Comparison of ENCODE assay signal across 16 mouse cellular contexts in genomic region chr3:49992891-49993290, GRCm38 (mm10).
DNase-seq lines count a peak whose midpoint lies in the region; ATAC-seq and TF ChIP-seq lines count a peak whose summit lies in the region.
"Had no signal": no experiment of that assay in that cellular context is flagged by ENCODE, and none has a peak within 500 bp of the region (broad histone marks: within the 10 kb centered on the region; RNA-seq: fewer than 3 reads in every experiment).

No protein-coding gene starts in this region.

- WGBS in heart, embryonic 11.5 days (ENCODE audit: insufficient replicate concordance): 13% methylated on average over 1 of the region's 1 CpGs
- 3% methylated on average over 1 of the region's 1 CpGs for WGBS in lung, embryonic 16.5 days
- 3% methylated on average over 1 of the region's 1 CpGs for WGBS in lung, postnatal 0 days
- WGBS in forebrain, postnatal 0 days: 20% methylated on average over 1 of the region's 1 CpGs

- no peak for TF ChIP-seq CTCF in lung, postnatal 0 days (IDR thresholded peaks at IDR 0.05)
- TF ChIP-seq CTCF in forebrain, postnatal 0 days (IDR thresholded peaks at IDR 0.05; ENCODE audit: low read depth): no peak

- H3K4me3 ChIP-seq in heart, embryonic 11.5 days (ENCODE audit: low read depth, low read length): no peak overlapping the region
- H3K4me3 ChIP-seq in lung, embryonic 16.5 days (ENCODE audit: low read length): no peak overlapping the region
- no peak overlapping the region for H3K4me3 ChIP-seq in lung, postnatal 0 days (ENCODE audit: low read depth, low read length)
- no peak overlapping the region for H3K4me3 ChIP-seq in forebrain, postnatal 0 days (ENCODE audit: low read depth, low read length)
- H3K4me3 ChIP-seq: forebrain, embryonic 13.5 days; heart, embryonic 15.5 days; limb, embryonic 13.5 days; midbrain, embryonic 10.5 days had no signal

- H3K36me3 ChIP-seq in heart, embryonic 11.5 days (ENCODE audit: control insufficient read depth, insufficient read depth, low read length): no peaks in the 10 kb centered on the region
- H3K36me3 ChIP-seq in lung, embryonic 16.5 days (ENCODE audit: control insufficient read depth, insufficient read depth, low read length): no peaks in the 10 kb centered on the region
- H3K36me3 ChIP-seq in lung, postnatal 0 days (ENCODE audit: insufficient read depth, low read length): no peaks in the 10 kb centered on the region
- H3K36me3 ChIP-seq in forebrain, postnatal 0 days (ENCODE audit: insufficient read depth): no peaks in the 10 kb centered on the region
- H3K36me3 ChIP-seq: heart, embryonic 15.5 days; limb, embryonic 13.5 days; midbrain, embryonic 10.5 days had no signal

- ATAC-seq in heart, embryonic 11.5 days (replicated peaks; ENCODE audit: insufficient number of reproducible peaks, low FRiP score, low TSS enrichment): no peak
- ATAC-seq in lung, embryonic 16.5 days (ENCODE audit: low read depth): peak; percentile 73
- ATAC-seq in lung, postnatal 0 days: no peak
- no peak for ATAC-seq in forebrain, postnatal 0 days
- ATAC-seq: forebrain, embryonic 13.5 days; inflammation-experienced regulatory T-cells, adult 6 months had no signal

- no peak for TF ChIP-seq EP300 in lung, postnatal 0 days (IDR thresholded peaks at IDR 0.05)

- H3K27ac ChIP-seq in heart, embryonic 11.5 days (ENCODE audit: low read depth, low read length): no peak overlapping the region
- no peak overlapping the region for H3K27ac ChIP-seq in lung, embryonic 16.5 days (ENCODE audit: low read length)
- H3K27ac ChIP-seq in lung, postnatal 0 days (ENCODE audit: low read length): no peak overlapping the region
- H3K27ac ChIP-seq in forebrain, postnatal 0 days (ENCODE audit: low read depth, low read length): no peak overlapping the region
- H3K27ac ChIP-seq: forebrain, embryonic 13.5 days; heart, embryonic 15.5 days; limb, embryonic 13.5 days; midbrain, embryonic 10.5 days had no signal

- no peaks in the 10 kb centered on the region for H3K9me3 ChIP-seq in heart, embryonic 11.5 days (replicated peaks; ENCODE audit: control insufficient read depth, low read length)
- H3K9me3 ChIP-seq in lung, embryonic 16.5 days (ENCODE audit: control insufficient read depth, low read length): no peaks in the 10 kb centered on the region
- no peaks in the 10 kb centered on the region for H3K9me3 ChIP-seq in lung, postnatal 0 days (ENCODE audit: low read length)
- H3K9me3 ChIP-seq in forebrain, postnatal 0 days (ENCODE audit: low read length): no peaks in the 10 kb centered on the region
- H3K9me3 ChIP-seq: forebrain, embryonic 13.5 days; heart, embryonic 15.5 days; limb, embryonic 13.5 days; midbrain, embryonic 10.5 days had no signal

- no peaks in the 10 kb centered on the region for H3K4me1 ChIP-seq in heart, embryonic 11.5 days (ENCODE audit: control insufficient read depth, insufficient read depth, low read length)
- H3K4me1 ChIP-seq in lung, embryonic 16.5 days (replicated peaks; ENCODE audit: control insufficient read depth, insufficient read depth, low read length): 0 out of 2 replicates have a peak, but pooled peaks cover 2% of the 10 kb centered on the region
- H3K4me1 ChIP-seq in lung, postnatal 0 days (ENCODE audit: insufficient read depth, low read depth, low read length): no peaks in the 10 kb centered on the region
- no peaks in the 10 kb centered on the region for H3K4me1 ChIP-seq in forebrain, postnatal 0 days (ENCODE audit: insufficient read depth)
- H3K4me1 ChIP-seq: forebrain, embryonic 13.5 days; heart, embryonic 15.5 days; midbrain, embryonic 10.5 days had no signal

- no peak overlapping the region for H3K4me2 ChIP-seq in heart, embryonic 11.5 days
- no peak overlapping the region for H3K4me2 ChIP-seq in lung, embryonic 16.5 days (ENCODE audit: low read depth, low read length)
- no peak overlapping the region for H3K4me2 ChIP-seq in lung, postnatal 0 days (replicated peaks; ENCODE audit: low read depth, low read length)
- H3K4me2 ChIP-seq in forebrain, postnatal 0 days (ENCODE audit: low read depth): no peak overlapping the region
- H3K4me2 ChIP-seq: forebrain, embryonic 13.5 days; heart, embryonic 15.5 days; limb, embryonic 13.5 days had no signal

- DNase-seq in heart, adult 9 months (ENCODE audit: low spot score in 2 of 2): peak; percentile 7 to 12
- DNase-seq in lung, postnatal 0 days (ENCODE audit: low spot score): no peak
- DNase-seq in kidney, adult 18-20 months: peak; percentile 8
- peak; percentile 4 to 29 for DNase-seq in kidney, postnatal 36 days
- no peak for DNase-seq in forebrain, postnatal 0 days
- no peak for DNase-seq in c-Kit-positive CD71-positive TER-119-positive erythroid progenitor cells, embryonic 14.5 days (ENCODE audit: low spot score)
- DNase-seq: adrenal gland, postnatal 10 days; cerebellum, postnatal 14 days; thymus, postnatal 4 days had no signal

- H3K9ac ChIP-seq in heart, embryonic 11.5 days (ENCODE audit: low read depth, low read length): no peak overlapping the region
- H3K9ac ChIP-seq in lung, embryonic 16.5 days (ENCODE audit: low read length): no peak overlapping the region
- H3K9ac ChIP-seq in lung, postnatal 0 days (replicated peaks; ENCODE audit: low read depth): no peak overlapping the region
- H3K9ac ChIP-seq in forebrain, postnatal 0 days: no peak overlapping the region
- H3K9ac ChIP-seq: forebrain, embryonic 13.5 days; heart, embryonic 15.5 days; limb, embryonic 13.5 days had no signal

- H3K27me3 ChIP-seq in heart, embryonic 11.5 days (ENCODE audit: control insufficient read depth, insufficient read depth, low read length): no peaks in the 10 kb centered on the region
- H3K27me3 ChIP-seq in lung, embryonic 16.5 days (ENCODE audit: control insufficient read depth, insufficient read depth, low read depth, low read length): no peaks in the 10 kb centered on the region
- H3K27me3 ChIP-seq in lung, postnatal 0 days (replicated peaks; ENCODE audit: insufficient read depth, low read length): no peaks in the 10 kb centered on the region
- no peaks in the 10 kb centered on the region for H3K27me3 ChIP-seq in forebrain, postnatal 0 days (ENCODE audit: insufficient read depth, low read length)
- H3K27me3 ChIP-seq: forebrain, embryonic 13.5 days; heart, embryonic 15.5 days; limb, embryonic 13.5 days had no signal

Comparison
In these comparisons a context has a peak if more than half of its experiments do, and no peak if none do; other contexts are left out.
1. DNase-seq: peak in heart, adult 9 months (2 of 2), kidney, adult 18-20 months (single experiment) and kidney, postnatal 36 days (2 of 2); none in lung, postnatal 0 days (single experiment), forebrain, postnatal 0 days (single experiment) and c-Kit-positive CD71-positive TER-119-positive erythroid progenitor cells, embryonic 14.5 days (single experiment).